Mouse (Mus musculus): ENCODE results near the gene Esr1.

DNA sequence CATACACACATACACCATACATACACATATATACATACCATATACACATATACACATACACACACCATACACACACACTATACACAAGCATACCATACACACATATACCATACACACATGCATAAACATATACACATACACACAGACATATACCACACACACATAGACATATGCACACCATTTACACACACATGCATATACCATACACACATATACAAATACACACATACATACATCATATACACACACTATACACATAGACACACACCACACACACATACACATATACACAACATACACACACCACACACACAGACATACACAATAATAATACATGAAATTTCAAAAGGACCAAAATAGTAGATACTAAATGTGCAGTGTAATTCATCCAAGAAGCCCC, 400.6 kb downstream of the Esr1 start:
- TF ChIP-seq CTCF (IDR thresholded peaks at IDR 0.05; ENCODE audit: extremely low read depth, insufficient read length, insufficient replicate concordance, low read depth, low read length): no peak
- TF ChIP-seq POLR2A (IDR thresholded peaks at IDR 0.05; ENCODE audit: low read depth, low read length): no peak

Measured in small intestine, adult 2 months (tissue).